Mouse (Mus musculus): Measurements from ENCODE around the gene Zscan10. TPM values are rescaled to one million over a fixed set of nuclear protein-coding genes. Genes with fewer than 3 reads are reported as not detected.

The Zscan10 gene
- total RNA-seq (2021) = not detected

DNA sequence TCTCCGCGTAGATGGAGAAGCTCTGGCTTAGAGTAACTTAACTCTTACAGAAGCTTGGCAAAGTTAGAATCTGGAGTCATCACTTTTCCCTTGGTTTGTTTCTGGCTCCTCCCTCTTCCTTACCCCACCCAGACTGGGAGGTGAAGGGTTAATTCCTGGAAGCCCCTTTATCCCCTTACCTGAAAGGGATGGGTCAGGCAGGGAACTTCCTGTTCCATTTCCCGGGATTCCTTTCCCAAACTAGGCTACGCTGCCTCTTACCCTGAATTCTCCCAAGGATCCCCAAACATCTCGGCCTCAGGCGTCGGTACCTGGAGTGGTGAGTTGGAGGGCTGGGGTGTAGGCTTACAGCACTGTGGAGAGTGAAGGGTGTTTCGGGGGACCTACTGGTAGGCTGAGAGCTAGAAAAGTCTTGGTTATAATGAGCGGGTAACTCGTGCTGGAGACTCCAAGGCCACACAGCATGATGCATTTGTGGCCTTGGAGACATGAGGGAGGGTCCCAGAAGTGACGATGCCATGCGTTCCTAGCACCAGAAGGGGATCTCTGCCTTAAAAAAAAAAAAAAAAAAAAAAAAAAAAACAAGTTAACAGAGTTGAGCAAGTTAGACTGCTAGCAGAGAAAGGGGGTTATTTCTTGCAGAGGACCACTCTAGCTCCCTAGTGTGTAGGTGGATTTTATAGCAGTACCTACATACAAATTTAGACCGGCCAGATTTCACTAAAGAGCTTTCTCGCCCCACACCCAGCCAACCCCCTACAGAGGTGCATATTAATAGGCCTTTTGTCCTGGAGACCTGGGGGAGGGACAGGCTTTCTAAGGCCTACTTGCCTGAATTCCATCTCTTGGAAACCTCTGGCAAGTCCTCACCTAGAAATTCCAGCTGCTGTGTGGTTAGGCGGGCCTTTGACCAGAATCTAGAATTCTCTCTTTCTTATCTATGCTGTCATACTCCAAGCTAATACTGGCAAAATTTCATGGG, at the start of gene Zscan10:
TSS of gene Zscan10 (plus strand) at position 216 of the 982 bp plus-strand sequence.
- no peak for DNase-seq (ENCODE audit: low spot score)
- intact Hi-C loops (cut with DNase I) = no loop called here

DNA sequence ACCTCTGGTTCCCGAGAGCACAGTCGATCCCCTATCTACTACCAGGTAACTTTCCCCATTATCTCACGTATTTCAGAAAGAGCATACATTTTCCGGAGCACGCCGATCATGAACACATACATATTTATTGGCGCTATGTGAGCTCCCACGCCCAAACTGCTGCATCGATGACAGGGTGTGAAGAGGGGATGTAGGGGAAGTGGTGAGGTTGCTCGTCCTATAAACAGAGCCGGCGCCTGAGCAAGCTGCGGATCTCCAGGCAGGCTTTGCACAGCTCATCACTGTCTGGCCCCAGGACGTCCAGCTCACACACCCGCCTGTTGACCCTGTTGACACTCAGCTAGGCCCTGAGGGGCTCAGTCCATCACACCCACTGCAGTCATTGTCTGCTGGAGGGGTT, 49.8 kb upstream of the Zscan10 start:
- intact Hi-C loops (cut with DNase I) = no loop called here

DNA sequence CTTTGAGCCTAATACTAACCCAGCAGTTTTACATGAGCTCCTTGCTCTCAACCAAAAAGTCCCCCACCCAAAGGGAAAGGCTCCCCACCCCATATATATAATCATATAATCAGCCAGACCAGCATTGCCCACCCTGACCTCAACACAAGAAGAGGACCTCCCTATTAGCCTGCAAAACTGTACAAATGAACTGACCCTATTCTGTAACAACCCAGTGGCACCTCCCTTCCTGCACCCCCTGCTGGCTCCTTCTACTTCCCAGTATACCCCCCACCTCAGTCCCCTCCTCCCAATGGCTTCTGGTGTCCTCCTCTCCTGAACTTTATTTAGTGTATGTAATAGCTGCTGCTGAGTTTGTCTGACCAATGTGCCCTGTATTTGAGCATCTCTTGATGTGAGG, 49.2 kb upstream of the Zscan10 start:
- intact Hi-C loops (cut with DNase I) = no loop called here
- no peak for DNase-seq (ENCODE audit: low spot score)

More for the DNA sequence above, 49.8 kb upstream of the Zscan10 start:
- no peak for DNase-seq (ENCODE audit: low spot score)

DNA sequence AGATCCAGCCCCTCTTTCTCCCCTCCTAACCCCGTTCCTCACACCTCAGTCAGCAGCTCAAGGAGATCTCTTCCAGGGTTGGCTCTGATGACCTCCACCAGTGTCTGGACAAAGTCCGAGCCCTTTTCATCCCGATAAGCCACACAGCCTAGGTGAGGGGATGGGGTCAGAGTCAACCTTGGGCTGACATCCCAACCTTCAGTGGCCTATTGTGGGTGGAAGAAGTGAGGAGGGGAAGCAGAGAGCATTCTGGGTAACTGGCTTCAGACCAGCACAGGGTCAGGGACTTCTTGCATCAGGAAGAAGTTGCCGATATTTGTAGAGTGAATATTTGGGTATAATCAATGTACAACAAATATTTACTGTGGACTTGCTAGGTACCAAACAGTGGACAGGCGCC, 48.7 kb upstream of the Zscan10 start:
- intact Hi-C loops (cut with DNase I) = no loop called here
- DNase-seq (ENCODE audit: low spot score) = no peak

DNA sequence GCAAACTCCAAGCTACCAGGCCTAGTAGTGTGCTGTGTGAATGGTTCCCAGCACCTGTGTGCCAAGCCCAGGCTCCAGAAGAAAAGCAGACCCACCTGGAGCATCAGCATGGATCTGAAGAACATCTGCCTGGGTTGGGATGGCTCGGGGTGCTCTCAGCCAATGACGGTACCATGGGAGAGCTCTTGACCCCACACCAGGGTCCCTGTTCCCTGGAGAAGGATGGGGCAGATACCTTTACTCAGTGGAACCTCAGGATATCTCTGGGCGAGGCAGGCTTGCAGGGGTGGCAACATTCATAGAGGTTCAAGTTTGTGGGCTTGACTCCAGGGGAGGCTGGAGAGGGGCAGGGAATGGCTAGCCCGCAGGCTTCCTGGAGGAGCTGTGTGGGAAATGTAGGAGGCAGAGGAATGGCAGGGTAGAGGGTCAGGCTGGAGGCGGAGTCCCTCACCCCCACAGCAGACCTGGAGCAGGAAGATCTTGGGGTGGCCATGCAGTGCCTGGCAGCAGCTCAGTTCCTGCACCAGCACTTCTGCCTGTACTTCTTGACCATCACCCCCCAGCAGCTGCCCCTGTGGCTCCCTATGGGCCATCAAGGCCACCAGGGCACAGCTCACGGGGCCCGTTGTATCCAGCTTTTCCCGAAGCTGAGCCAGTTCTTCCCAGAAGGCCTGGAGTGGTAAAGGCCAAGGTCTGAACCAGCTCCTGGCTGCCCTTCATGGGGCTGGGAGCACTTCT, 47.6 kb upstream of the Zscan10 start:
- intact Hi-C loops (cut with DNase I) = no loop called here
- no peak for DNase-seq (ENCODE audit: low spot score)

DNA sequence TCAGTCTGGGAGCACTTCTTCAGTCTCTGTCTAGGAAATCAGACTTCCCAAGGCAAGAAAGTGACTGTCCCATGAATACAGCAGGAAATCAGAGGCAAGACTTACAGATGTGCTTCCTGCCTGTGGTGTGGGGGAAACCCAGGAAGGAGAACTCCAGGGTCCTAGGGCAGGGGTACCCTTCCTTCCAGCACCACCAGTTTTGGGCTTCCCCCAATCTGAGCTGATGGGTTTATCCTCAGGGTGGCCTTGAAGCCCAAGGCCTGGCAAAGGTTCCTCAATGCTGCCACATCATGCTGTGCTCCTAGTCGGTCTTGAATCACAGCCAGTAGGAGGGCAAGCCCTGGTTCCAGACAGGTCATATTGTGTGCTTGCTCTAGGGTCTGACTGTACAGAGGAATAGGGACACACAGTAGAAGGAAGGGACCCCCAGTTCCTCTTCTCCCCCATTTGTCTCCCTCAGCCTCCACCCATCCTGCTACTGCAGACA, 47.0 kb upstream of the Zscan10 start:
- intact Hi-C loops (cut with DNase I) = no loop called here
- no peak for DNase-seq (ENCODE audit: low spot score)

DNA sequence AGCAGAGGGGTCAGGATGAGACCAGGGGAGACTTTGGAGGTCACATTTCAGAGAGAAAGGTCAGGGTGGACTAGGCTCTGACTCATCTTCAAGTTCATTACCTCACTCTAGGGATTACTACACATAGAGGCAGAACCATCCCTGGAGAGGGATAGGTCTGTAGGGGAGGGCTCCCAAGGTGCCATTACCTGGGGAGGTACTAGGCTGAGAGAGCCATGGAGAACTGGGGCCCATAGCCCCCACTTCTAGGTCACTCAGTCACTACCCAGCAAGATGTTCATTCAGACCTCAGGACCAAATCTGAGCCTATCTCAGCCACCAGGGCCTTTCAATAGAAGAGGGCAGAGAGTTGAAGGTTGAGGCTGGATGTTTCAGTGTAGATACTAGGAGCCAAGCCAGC, 46.3 kb upstream of the Zscan10 start:
- DNase-seq (ENCODE audit: low spot score) = no peak
- intact Hi-C loops (cut with DNase I) = no loop called here

DNA sequence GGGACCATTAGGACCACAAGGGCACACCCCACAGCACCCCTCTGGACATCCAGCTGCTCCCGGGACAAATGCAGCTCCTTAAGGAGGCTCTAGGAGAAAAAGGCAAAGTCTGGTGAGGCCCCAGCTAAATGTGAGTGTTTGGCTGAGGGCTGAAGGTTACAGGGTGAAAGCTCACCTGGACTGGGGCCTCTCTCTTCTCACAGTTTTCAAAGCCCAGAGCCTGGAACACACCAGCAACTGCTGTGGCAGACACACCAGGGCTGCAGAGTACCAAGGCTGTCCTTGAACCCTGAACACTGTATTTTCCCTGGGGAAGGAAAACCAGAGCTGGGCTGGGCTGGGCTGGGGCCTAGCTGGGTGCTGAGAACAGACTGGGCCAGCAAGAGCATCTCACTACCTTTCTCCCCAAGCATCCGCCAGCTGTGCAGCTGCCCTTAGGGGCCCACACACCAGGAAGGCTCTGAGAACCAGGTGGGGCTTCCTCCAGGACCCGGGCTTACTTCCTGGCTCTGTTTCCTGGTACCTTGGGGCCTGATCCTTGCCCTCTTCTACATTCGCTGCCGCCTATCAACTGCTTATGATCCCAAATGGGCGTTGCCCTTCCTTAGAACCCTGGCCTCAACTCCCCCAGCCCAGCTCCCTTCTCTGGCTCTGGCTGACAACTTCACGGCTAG, 45.3 kb upstream of the Zscan10 start:
- no peak for DNase-seq (ENCODE audit: low spot score)
- intact Hi-C loops (cut with DNase I) = no loop called here

DNA sequence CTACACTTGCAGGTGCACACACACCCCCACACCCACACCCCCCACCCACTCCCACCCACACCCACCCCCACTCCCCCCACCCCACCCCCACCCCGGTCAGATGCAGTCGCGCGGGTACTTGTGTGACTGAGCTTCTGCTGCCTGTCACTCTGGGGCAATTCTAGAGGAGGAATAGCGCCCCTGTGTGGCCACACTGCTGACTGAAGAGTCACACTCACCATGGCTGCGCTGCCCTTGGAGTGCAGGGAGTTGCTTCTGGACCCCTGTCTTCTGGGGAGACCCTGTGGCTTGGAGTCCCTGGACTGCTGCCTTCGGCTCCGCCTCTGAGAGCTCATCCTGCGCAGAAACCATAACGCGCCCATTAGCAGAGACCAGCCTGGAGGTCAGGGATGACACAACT, 40.9 kb upstream of the Zscan10 start:
- DNase-seq (ENCODE audit: low spot score) = no peak
- intact Hi-C loops (cut with DNase I) = loop anchor here (5.0 kb wide), 1 partner anchor 113 kb away; the partner anchor contains the start of genes Hcfc1r1 and Thoc6

DNA sequence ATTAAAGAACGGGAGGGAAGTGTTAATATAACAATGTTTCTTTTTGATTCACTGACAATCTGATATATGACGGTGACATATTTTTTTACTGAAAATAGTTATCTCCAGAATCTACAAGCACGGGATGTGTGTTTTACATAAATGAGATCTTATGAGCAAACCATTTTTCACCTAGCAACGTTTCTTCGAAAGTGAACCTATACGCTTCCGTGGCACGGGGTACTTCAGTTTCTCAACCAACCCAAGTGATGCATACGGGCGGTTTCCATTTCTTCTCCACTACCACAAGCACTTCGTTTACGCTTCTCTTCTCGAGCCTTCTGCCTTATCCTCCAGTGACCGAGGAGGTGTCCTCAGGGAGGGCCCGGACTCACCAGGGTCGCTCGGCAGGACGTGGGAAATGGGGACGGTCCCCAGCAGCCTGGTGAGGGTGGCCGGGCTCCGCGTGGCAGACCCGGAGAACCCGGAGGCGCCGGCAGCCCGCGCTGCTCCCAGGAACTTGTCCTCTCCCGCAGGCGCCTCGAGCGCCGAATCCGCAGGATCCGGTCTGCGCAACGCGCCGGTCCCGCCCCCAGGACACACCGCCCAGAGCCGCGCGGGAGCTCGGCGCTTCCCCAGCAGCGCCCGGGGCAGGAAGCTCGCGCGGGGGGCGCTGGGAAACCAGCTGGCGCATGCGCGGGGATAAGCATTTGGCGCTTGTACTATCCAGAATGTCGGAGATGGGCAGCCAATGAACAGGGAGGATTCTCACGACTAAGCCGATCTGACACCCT, 36.9 kb upstream of the Zscan10 start, which contains the start of gene Zfp213:
TSS of gene Zfp213 (minus strand) at position 644 of the 773 bp plus-strand sequence.
- intact Hi-C loops (cut with DNase I) = loop anchor here (5.0 kb wide), 1 partner anchor 109 kb away; the partner anchor contains the start of genes Hcfc1r1 and Thoc6

DNA sequence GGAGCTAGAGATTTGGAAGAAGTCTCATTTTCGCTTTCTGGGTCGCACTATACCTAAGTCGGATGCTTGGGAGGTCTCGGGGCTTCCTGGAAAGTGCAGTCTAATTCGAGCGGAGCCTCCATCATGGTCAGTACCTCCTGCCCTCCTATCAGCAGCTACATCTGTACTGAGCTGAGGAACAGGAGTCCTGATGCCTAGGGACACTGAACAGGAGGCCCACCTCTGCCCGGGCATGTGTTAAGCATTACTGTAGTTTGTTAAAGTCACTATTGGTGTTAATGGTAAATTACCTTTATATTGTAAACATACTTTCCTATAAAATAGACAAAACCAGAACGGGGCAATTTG, 36.3 kb upstream of the Zscan10 start:
- no peak for DNase-seq (ENCODE audit: low spot score)
- intact Hi-C loops (cut with DNase I) = loop anchor here (5.0 kb wide), 1 partner anchor 108 kb away; the partner anchor contains the start of genes Hcfc1r1 and Thoc6

More for the DNA sequence above, 36.9 kb upstream of the Zscan10 start, which contains the start of gene Zfp213:
- DNase-seq (ENCODE audit: low spot score) = peak; percentile 93

DNA sequence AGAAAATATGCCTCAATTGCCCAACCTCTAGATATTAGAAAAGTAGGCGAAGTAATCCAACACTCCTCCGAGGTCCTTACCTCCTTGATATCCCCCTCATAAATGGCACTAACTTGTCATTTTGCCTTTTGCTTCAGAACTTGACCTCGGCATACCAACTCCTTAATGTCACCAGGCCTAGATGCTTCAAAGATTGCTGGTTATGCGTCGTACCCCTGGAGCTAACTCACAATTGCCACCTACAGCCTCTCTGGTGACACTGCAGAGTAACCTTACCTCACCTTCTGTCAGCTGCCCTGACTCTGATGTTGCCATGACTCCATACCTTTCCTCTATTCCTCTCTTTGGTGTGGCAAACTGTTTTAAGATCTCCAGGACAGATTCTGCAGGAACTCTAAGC, 33.9 kb upstream of the Zscan10 start:
- DNase-seq (ENCODE audit: low spot score) = no peak
- intact Hi-C loops (cut with DNase I) = loop anchor here (2.0 to 5.0 kb wide), 2 partner anchors 32 to 141 kb away; partner anchors contain the start of gene Zfp13

DNA sequence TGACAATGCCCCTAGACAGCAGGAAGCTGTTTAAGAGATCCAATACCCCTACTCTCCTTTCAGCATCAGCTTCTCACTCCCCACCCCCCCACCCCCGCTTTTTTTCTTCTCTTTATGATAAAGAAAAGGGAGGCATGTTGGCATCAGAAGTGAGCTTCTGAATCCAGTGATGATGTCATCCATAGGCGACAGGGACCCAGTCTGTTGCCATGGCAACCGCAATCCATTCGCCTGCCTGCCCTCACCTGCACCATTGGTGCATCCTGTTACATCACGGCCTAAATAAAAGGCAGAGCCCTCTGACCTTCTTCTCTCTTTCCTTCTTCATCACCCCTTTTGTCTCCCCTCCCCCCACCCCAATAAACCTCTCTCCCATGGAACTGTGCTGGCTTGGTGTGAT, 32.3 kb upstream of the Zscan10 start:
- no peak for DNase-seq (ENCODE audit: low spot score)
- intact Hi-C loops (cut with DNase I) = loop anchor here (5.0 kb wide), 1 partner anchor 139 kb away; no protein-coding TSS in a partner anchor

DNA sequence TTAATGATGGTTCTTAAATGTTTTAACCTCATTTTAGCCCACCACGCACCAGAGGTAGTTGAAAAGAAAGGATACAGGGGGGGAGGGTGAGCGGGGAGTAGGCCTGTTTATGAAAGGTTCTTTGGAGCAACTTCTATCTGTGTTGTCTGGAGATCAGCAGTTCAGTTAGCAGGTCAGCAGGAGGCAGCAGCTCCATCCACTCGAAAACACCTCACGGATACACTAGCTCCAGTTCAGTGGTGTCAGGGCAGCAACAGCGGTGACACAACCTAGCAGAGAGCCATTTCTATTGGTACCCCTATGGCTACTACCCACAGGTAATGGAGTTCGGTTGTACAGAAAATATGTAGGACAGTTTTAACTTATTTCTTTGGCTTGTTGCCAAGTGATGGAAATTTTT, 30.6 kb upstream of the Zscan10 start:
- intact Hi-C loops (cut with DNase I) = loop anchor here (1.0 to 2.0 kb wide), 2 partner anchors 41 to 60 kb away; no protein-coding TSS in a partner anchor
- DNase-seq (ENCODE audit: low spot score) = no peak

DNA sequence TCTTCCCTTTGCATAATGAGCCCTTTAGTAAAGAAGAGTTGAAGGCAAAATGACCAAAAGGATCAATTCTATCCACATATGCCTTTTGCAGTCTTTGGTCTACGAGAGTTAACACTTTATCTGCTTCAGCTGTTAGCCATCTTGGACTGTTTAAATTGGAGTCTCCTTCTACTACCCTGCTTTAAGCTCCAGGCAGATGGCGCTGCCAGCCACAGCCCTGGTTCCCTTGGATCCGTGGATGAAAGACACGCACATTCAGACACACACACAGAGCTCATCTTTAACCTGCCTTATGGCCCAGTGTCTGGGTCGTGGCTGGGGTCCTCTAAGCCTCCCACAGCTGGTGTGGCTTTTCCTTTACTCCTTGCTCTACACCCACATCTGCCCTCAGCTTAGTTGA, 29.6 kb upstream of the Zscan10 start:
- intact Hi-C loops (cut with DNase I) = loop anchor here (2.0 kb wide), 1 partner anchor 40 kb away; no protein-coding TSS in a partner anchor
- DNase-seq (ENCODE audit: low spot score) = no peak

DNA sequence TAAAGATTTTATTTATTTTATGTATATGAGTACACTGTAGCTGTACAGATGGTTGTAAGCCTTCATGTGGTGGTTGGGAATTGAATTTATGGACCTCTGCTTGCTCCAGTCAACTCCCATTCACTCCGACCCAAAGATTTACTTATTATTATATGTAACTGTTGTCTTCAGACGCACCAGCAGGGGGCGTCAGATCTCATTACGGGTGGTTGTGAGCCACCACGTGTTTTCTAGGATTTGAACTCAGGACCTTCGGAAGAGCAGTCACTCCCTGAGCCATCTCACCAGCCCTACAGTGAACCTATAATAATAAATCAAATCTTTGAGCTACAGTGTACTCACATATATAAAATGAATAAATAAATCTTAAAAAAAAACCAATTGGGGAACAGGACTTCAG, 28.6 kb upstream of the Zscan10 start:
- no peak for DNase-seq (ENCODE audit: low spot score)
- intact Hi-C loops (cut with DNase I) = no loop called here

DNA sequence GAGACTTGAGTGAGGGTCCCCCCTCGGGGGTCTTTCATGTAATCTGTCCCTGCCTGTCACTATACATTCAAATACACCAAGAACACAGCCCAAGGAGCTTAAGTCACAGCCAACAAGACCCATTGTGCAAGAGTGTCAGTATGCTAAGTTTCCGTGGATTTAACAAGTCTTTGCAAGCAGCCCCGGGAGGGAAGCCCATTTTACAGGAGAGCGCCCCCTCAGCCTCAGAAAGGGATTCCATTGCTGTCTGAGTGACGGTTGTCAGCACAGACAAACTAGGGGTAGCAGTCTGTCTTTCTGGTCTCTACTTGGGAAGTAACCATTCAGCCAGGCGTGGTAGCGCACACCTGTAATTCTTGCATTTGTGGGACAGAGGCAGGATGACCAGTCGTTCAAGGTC, 26.5 kb upstream of the Zscan10 start:
- DNase-seq (ENCODE audit: low spot score) = no peak
- intact Hi-C loops (cut with DNase I) = no loop called here

DNA sequence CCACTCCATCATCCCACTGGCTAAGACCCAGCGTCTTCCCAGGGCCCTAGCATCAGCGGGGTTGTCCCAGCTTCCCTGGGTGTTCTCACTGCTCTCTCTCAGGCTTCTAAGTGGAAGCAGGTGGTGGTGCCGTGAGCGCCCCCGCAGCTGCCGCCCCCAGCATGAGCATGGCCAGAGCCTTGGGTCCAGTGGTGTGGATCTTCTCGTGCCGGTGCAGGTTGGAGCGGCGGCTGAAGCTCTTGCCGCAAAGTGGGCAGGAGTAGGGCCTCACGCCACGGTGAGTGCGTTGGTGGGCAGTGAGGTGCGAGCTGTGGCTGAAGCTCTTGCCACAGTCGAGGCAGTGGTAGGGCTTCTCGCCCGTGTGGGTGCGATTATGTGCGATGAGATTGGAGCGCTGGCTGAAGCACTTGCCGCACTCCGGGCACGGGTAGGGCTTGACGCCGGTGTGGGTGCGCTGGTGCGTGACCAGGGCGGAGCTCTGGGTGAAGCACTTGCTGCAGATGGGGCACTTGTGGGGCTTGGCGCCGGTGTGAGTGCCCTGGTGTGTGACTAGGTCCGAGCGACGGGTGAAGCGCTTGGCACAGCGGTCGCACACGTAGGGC, 24.6 kb upstream of the Zscan10 start:
- intact Hi-C loops (cut with DNase I) = no loop called here
- DNase-seq (ENCODE audit: low spot score) = no peak

DNA sequence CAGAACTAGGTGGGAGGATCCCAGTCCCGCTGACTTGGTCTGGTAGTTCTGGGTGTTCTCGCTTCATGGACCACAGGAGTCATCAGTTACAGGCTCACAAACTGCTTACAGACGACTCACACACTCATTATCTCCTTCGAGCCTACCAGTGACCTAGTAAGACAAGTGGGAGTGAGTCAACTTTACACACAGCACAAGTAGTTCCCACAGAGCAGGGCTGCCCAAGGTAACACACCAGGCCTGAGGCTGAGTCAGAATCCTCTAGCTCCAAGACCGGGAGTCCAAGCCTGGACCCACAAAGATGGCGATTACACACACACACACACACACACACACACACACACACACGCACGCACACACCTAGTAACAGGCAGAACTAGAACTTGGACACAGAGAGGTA, 15.9 kb upstream of the Zscan10 start:
- intact Hi-C loops (cut with DNase I) = no loop called here
- DNase-seq (ENCODE audit: low spot score) = no peak
